In the genomic region with DNA sequence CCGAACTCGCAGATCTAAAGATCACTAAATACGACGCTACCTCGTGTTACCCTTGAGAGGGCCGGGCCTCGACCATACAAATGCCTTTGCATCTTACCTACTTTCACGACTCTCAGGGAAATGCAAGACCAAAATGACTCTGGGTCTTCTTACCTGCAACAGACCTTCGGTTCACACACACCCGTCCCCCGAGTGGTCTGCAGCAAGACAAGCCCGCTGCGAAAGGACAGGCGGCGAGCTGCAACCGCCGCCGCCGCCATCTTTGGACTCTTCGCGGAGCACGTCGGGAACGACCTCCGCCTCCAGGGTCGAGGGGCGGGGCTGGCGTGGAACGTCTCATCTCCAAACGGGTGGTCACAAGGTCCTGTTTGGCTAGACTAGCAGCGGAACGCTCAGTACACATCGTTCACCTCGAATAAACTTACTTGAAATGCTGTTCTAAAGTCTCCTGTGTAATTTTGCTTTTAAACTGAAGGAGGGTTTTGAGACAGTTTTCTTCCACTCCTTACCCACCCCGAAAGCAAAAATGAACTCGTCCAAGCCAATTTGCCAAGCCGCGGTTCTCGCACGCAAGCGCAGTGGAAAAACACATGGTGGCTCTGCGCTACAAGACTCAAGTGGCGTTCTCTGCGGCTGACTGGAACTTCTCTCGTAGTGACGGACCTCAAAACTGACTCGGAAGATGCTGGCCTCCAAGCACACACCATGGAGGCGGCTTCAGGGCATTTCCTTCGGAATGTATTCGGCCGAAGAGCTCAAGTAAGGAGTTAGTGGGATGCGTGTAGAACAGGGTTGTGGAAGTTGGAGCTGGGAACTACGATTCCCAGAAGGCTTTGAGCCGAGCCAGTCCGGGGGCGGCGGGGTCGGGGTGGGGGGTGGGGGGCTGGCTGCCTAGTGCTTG, we compare ENCODE assay signal across 7 mouse cellular contexts. TPM values are rescaled to one million over a fixed set of nuclear protein-coding genes. Genes with fewer than 3 reads are reported as not detected.
DNase-seq lines count a peak whose midpoint lies in the region; ATAC-seq lines count a peak whose summit lies in the region.

A gene (minus strand): TSS at position 270 of the 901 bp plus-strand sequence.
A gene (plus strand): TSS at position 573 of the 901 bp plus-strand sequence.

- under 1% methylated on average over 58 of the region's 58 CpGs for WGBS in embryonic facial prominence, embryonic 11.5 days
- WGBS in limb, embryonic 10.5 days = under 1% methylated on average over 58 of the region's 58 CpGs
- under 1% methylated on average over 58 of the region's 58 CpGs for WGBS in midbrain, embryonic 13.5 days

- no peaks in the 10 kb centered on the region for H3K27me3 ChIP-seq in embryonic facial prominence, embryonic 11.5 days (ENCODE audit: control insufficient read depth, insufficient read depth, low read length)
- H3K27me3 ChIP-seq in limb, embryonic 10.5 days (ENCODE audit: low read depth, poor library complexity, severe bottlenecking) = no peaks in the 10 kb centered on the region
- no peaks in the 10 kb centered on the region for H3K27me3 ChIP-seq in midbrain, embryonic 13.5 days

- peak within 1 kb of the TSS; percentile 61 for H3K4me2 ChIP-seq in embryonic facial prominence, embryonic 11.5 days (ENCODE audit: low read depth, low read length)
- H3K4me2 ChIP-seq in midbrain, embryonic 13.5 days (replicated peaks) = peak within 1 kb of the TSS; percentile 66

- no peaks in the 10 kb centered on the region for H3K9me3 ChIP-seq in embryonic facial prominence, embryonic 11.5 days (replicated peaks; ENCODE audit: control insufficient read depth, low read length)
- H3K9me3 ChIP-seq in limb, embryonic 10.5 days (replicated peaks) = no peaks in the 10 kb centered on the region
- H3K9me3 ChIP-seq in midbrain, embryonic 13.5 days = no peaks in the 10 kb centered on the region

- no peaks in the 10 kb centered on the region for H3K4me1 ChIP-seq in embryonic facial prominence, embryonic 11.5 days (ENCODE audit: control insufficient read depth, insufficient read depth, low read length)
- peaks cover 13% of the 10 kb centered on the region; the same call in 1 of the 2 replicates for H3K4me1 ChIP-seq in limb, embryonic 10.5 days
- peaks cover 16% of the 10 kb centered on the region for H3K4me1 ChIP-seq in midbrain, embryonic 13.5 days (replicated peaks)

- peak; percentile 96 for DNase-seq in adrenal gland, postnatal 14 days
- DNase-seq in embryonic facial prominence, embryonic 11.5 days (ENCODE audit: low spot score) = peak; percentile 94
- peak; percentile 90 for DNase-seq in kidney, adult 11 months
- DNase-seq in limb, embryonic 10.5 days (ENCODE audit: low spot score) = peak; percentile 94
- peak; percentile 78 for DNase-seq in spleen, adult 12 weeks (ENCODE audit: low spot score)

- peak; percentile 89 for ATAC-seq in embryonic facial prominence, embryonic 11.5 days (replicated peaks; ENCODE audit: insufficient number of reproducible peaks, low FRiP score, low TSS enrichment, low read depth)
- peak; percentile 94 for ATAC-seq in granulocyte monocyte progenitor cell, adult 5-6 weeks (replicated peaks; ENCODE audit: poor library complexity, severe bottlenecking)
- ATAC-seq in midbrain, embryonic 13.5 days = peak; percentile 95

- H3K27ac ChIP-seq in embryonic facial prominence, embryonic 11.5 days (replicated peaks; ENCODE audit: low read depth, low read length) = no peak within 1 kb of the TSS
- peak within 1 kb of the TSS; percentile 97 for H3K27ac ChIP-seq in limb, embryonic 10.5 days
- peak within 1 kb of the TSS; percentile 45; the same call in 1 of the 2 replicates for H3K27ac ChIP-seq in midbrain, embryonic 13.5 days

- H3K9ac ChIP-seq in embryonic facial prominence, embryonic 11.5 days (replicated peaks; ENCODE audit: low read length) = peak within 1 kb of the TSS; percentile 67
- peak within 1 kb of the TSS; percentile 70 for H3K9ac ChIP-seq in midbrain, embryonic 13.5 days (replicated peaks)

- H3K36me3 ChIP-seq in embryonic facial prominence, embryonic 11.5 days (replicated peaks; ENCODE audit: control insufficient read depth, insufficient read depth, low read depth, low read length) = peaks cover 4% of the 10 kb centered on the region; the same call in 1 of the 2 replicates
- H3K36me3 ChIP-seq in limb, embryonic 10.5 days = peaks cover 54% of the 10 kb centered on the region
- peaks cover 28% of the 10 kb centered on the region for H3K36me3 ChIP-seq in midbrain, embryonic 13.5 days

- peak within 1 kb of the TSS; percentile 58 for H3K4me3 ChIP-seq in embryonic facial prominence, embryonic 11.5 days (ENCODE audit: low read depth, low read length)
- peak within 1 kb of the TSS; percentile 85 for H3K4me3 ChIP-seq in limb, embryonic 10.5 days
- H3K4me3 ChIP-seq in midbrain, embryonic 13.5 days (replicated peaks) = peak within 1 kb of the TSS; percentile 75

RNA-seq across cellular contexts. Expression of the first gene that starts in this region (rescaled TPM):
- 112 and 116 TPM in 2 replicates for total RNA-seq in adrenal gland, postnatal 14 days (2021)
- polyA plus RNA-seq in embryonic facial prominence, embryonic 11.5 days (2014; fragmentation: Nextera tagmentation; extraction: Ambion mirVana) = 139 and 151 TPM in 2 replicates
- 113 and 134 TPM in 2 replicates for total RNA-seq in granulocyte monocyte progenitor cell, adult 5-6 weeks (2014; fragmentation: Nextera tagmentation)
- 153 and 171 TPM in 2 replicates for total RNA-seq in granulocyte monocyte progenitor cell, adult 5-6 weeks (2017)
- 157 and 158 TPM in 2 replicates for polyA plus RNA-seq in limb, embryonic 10.5 days (2016; fragmentation: Nextera tagmentation; extraction: Ambion mirVana)
- polyA plus RNA-seq in midbrain, embryonic 13.5 days (2015; fragmentation: Nextera tagmentation; extraction: Ambion mirVana) = 95.6 and 99.4 TPM in 2 replicates

RNA-seq across cellular contexts. Expression of the second gene that starts in this region (rescaled TPM):
- 60.9 and 68.3 TPM in 2 replicates for total RNA-seq in adrenal gland, postnatal 14 days (2021)
- polyA plus RNA-seq in embryonic facial prominence, embryonic 11.5 days (2014; fragmentation: Nextera tagmentation; extraction: Ambion mirVana) = 32.0 and 38.2 TPM in 2 replicates
- total RNA-seq in granulocyte monocyte progenitor cell, adult 5-6 weeks (2014; fragmentation: Nextera tagmentation) = 40.1 and 78.8 TPM in 2 replicates
- 83.1 and 91.6 TPM in 2 replicates for total RNA-seq in granulocyte monocyte progenitor cell, adult 5-6 weeks (2017)
- polyA plus RNA-seq in limb, embryonic 10.5 days (2016; fragmentation: Nextera tagmentation; extraction: Ambion mirVana) = 42.0 and 48.5 TPM in 2 replicates
- 21.0 and 21.1 TPM in 2 replicates for polyA plus RNA-seq in midbrain, embryonic 13.5 days (2015; fragmentation: Nextera tagmentation; extraction: Ambion mirVana)
